Mouse (Mus musculus) ovary, postnatal 36 days (tissue): ENCODE data around the gene Nedd4.

Experiments used
- DNase-seq: peaks from one replicate; pipeline ENCODE4 v3.0.0; 2022; ENCODE audit warnings: low spot score, mixed read lengths

The Nedd4 gene

DNA sequence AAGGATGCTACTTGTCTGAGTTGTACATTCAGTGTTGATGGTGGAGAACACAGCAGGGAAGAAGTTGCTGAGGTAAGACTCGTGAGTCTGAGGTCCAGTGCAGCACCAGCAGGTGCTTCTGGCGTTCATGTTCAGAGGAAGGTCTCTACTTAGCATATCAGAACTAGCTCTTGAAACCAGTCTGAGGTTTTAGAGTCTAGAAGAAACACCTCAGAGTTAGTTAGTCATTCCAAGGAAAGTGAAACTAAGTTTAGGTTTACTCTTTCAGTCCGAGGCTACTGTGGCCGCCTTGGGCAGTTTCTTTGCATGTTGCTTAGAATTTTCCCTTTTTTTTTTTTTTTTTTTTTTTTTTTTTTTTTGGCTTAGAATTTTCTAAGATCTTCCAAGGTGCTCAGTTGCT is 16.6 kb downstream of the Nedd4 start:
- no peak for DNase-seq

DNA sequence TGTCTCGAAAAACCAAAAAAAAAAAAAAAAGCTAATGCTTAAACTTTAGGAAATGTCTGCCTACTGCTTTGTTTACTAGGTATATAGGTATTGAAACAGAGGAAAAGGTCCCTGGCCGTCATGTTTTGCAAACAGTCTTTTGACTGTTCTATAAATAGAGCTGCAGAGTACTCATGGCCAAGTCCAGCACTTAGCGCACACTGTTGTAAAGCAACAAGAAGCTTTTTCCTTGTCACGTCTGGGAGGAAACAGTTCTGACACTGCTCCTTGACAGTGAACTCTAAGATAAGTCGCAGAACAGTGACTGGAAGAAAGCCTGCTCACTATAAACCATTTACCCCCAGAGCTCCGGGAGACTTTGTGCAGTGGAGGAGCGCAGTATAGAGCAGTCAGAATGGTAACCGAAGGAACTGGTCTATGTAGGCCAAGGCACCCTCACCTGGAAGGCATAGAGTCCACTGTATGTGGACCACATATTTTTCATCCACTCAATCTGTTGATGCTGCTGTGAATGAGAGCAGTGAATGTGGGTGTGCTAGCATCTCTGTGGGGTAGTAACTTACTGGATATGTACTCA is 19.6 kb downstream of the Nedd4 start:
- DNase-seq, result no peak

DNA sequence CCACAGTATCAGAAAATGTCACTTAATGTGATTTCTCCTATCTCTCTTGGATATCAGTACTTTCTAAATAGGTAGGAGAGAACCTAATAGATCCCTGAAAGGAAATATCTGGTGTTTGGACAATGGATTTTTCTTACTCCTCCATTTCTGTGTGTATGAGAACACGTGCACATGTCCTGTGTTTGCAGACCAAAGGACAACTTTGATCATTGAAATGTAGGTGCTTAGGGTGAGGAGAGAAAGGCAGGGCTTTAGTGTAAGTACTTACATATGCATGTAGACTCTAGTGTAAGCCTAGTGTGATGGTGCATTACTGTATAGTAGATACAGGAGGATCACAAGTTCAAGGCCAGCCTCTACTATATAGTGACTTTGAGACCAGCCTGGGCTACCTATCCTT is 21.1 kb downstream of the Nedd4 start:
- DNase-seq, result no peak

DNA sequence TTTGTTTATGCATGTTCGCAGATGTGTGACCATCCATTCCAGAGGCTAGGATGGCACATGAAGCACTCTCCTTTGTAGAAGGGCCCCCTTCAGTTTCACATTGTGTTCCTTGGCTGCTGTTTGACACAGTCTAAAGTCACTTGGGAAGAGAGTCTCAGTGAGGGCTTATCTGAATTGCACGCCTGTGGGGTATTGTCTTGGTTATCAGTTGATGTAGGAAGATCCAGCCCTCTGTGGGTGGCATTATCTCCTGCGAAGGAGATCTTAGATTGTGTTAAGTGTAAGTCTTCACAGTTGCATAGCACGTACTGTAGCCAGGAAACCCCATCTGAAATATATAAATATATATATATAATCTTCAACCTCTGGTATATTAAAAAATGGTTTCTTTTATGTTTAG is 23.1 kb downstream of the Nedd4 start:
- DNase-seq, result no peak

DNA sequence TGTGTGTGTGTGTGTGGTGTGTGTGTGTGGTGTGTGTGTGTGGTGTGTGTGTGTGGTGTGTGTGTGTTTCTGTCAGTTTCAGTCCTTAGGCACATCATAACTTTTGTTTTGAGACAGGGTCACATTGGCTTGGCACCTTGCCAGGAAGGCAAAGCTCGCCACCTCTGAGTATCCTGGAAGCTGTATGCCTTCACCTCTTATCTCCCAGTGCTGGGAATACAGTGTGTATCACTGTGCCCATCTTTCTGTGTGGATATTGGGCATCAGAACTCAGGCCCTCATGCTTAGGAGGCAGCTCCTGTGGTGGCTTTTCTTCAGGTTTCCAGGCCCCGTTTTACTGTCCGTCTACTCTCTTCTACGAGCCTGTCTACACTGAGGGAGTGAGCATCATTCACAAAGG is 24.4 kb downstream of the Nedd4 start:
- DNase-seq, result peak; percentile 56

DNA sequence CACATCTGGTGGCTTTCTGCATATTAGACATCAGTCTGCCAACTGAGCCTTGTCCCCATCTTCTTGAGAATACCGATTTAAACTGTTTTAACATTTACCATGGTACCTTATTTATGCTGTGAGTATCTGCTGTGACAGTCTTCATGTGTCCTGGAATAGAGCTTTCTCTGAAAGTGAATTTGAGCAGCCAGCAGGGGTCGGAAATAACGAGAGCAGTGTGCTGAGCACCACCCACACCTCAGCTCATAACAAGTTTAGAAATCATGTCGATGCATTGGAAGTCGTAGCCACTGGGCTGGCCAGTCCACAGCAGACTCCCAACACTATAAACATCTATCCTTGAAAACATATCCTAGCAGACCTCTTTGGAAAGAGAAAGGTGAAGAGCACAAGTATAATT is 27.4 kb downstream of the Nedd4 start:
- no peak for DNase-seq

DNA sequence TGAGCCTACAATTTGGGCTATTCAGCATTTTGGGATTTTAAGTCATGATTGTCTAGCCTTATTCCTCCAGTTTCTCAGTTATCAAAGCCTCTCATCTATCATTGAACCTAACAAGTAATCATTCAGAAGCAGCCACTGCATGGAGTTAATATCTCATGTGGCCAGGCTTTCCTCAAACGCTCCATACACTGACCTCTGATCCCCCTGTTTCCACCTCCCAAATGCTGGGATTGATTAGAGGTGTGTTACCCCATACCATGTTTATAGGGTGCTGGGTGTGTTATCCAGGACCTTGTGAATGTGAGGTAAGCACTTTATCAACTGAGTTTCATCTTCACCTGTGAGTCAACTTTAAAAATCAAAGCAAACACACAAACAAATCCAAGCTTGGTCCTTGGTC is 28.7 kb downstream of the Nedd4 start:
- DNase-seq, result no peak

DNA sequence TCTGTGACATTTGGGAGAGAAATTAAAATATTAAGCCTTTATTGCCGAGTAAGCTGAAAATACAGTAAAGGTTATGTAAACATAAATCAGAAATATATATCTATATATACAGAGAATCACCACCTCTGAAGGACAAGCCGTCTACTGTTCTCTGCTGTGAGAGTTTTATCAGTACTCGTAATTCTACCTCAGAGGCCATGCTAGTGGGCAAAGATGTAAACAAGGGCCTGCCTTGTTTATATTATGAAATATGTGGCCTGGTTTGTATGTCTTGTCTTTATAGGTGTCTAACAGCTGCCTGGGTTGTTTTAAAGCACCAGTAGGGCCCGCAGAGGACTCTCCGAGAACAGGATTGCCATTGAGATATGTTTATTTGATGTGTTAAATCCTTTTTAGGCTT is 29.8 kb downstream of the Nedd4 start:
- no peak for DNase-seq

DNA sequence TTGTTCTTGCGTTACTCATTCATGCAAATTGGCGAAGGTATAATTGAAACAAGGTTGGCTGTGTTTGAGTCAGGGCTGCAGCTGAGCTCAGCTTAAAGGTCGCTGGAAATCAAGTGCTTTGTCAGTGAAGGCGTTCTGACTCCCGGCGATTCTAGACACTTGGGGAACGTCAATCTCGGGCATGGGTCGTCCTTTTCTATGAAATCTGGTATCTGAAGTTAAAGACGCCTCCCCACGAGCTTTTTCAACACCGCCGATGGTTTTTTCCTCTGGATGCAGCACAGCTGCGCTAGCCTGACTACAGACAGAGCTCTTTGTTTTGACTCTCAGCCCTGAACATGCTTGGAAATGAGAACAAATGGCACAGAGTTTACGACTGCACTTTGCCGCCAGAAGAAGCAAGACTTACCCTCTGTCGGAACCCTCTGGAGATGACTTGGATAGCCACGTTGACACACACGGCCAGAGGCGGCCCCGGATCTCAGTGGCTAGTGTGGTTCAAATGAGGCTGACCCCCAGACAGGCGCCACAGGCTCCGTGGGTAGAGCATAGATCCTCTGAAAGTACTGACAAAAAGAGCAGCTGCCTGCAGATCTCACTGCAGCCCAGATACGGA is 31.0 kb downstream of the Nedd4 start:
- DNase-seq, result peak; percentile 23

DNA sequence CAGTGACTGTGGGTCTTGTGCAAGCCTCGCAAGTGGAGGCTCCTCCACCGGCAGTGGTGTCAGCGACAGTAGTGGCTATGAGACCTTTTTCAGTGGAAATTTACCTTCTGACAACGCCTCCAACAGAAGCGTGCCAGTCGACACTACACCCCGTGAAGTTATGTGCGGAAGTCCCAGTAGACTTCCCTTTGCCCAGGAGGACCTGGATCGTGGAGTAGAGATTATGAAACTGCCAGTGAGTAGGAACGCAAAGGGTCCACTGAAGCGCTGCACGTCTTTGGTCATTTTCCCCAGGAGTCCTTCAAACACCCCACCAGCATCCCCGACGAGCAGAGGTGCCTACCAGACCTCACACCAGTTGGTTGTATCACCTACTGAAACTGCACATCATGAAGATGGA is 31.7 kb downstream of the Nedd4 start:
- no peak for DNase-seq

DNA sequence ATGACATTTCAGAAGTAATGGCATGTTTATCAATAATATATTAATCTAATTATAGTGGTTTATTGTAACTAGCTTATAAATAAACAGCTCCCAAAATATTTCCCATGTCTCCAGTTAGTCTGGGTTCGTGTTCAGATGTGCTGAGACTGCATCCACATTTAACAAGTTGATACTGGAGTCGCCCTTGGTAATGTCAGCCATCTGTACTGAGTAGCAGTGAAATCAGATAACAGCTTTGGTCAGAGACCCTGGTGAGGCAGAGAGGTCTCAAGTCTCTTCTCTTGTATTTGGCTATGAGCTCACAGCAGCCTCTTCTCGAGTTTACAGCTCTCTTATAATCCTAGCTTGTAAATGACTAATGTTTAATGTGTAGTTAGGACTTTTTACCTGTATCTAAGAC is 34.4 kb downstream of the Nedd4 start:
- DNase-seq, result no peak

DNA sequence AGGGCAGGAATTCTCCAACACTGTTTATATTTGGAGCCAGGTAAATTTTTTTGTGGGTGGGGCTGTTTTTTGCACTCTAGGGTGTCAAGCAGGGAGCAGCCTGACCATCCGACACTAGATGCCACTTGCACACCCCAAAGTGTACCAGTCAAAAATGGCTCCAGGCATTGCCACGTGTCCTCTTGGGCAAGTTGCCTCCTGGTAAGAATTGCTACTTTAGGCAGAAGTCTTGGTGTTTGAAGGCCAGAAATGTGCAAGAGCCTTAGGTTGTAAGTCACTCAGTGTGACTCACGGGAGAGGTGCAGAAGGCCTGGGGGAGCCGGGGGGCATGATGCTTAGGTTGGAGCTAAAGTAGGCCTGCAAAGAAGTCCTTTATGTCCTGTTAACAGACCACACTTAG is 35.6 kb downstream of the Nedd4 start:
- DNase-seq, result no peak

DNA sequence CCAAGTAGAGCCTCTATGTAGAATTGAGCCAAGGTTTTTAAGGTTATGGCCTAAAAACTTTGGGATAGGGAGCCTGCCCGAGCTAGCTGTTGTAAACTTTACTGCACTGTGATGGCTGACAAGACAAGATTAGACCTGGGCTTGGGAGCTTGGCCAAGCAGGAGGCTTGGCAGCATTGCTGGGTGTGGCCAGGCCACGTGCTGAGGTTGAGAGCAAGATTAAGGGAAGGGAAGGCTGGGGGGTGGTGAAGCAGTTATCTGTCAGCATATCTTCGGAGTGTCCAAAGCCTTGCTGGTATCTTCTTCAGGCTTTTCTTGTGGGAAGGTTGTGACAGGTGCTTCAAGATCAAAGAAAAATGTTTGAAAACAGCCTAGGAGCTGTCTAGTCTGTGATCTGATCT is 37.6 kb downstream of the Nedd4 start:
- no peak for DNase-seq

DNA sequence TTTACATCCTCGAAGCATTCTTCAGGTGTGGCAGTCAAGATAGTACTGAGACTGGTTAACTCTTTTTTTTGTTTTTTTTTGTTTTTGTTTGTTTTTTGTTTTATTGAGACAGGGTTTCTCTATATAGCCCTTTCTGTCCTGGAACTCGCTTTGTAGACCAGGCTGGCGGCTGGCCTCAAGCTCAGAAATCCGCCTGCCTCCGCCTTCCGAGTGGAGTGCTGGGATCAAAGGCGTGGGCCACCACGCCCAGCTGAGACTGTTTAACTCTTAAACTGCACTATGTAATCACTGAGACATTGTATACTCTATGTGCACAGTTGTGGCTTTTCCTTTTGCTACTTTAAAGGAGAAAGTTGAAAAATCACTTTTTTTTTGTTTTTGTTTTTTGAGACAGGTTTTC is 39.3 kb downstream of the Nedd4 start:
- DNase-seq, result no peak

DNA sequence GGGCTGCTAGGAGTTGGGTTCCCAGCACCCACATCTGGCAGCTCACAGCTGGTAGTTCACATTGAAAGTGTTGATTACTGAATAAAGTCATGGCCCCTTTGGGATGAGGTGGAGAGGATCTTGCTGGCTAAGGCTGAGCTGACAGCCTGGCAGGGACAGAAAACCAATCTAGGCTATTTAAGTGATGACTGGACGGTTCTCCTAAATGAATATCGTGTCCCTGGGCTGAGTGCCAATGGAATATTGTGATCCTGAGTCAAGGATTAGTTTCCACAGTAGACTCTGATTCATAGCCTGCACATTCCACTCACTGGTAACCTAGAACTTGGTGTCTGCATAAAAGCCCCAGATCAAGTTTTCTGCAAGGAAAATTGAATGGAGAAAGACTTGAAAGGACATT is 39.9 kb downstream of the Nedd4 start:
- DNase-seq, result peak; percentile 27

DNA sequence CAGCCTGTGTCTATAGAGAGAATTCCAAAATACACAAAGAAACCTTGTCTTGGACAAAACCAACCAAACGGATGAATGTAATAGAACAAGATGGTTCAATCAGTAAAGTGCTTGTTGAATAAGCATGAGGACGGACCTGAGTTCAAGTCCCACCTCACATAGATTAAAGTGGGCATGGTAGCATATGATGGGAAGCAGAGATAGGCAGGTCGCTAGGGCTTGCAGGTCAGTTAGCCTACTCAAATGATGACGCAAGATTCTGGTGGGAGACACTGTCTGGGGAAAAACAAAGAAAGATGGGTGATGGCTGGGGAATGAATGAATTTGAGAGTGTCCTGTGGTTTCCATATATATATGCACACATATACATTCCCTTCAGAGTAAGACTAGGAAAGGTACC is 41.0 kb downstream of the Nedd4 start:
- no peak for DNase-seq

DNA sequence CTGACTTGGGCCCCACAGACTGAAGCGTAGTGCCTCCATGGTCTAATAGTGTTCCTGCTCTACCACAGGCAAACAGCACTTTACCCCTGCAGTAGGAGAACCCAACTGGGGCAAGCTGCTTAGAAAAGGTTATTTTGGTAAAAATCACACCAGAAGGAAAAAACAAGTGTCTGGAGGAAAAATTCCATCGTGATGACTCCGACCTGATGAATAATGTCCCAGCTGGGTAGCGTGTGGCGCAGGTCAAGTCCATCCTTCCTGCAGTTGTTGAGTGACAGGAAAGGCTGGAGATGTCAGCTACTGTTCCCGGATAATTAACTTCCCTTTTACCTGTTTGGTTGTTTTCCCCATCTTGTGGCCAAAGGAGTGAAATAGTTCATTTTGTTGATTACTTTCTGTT is 41.6 kb downstream of the Nedd4 start:
- no peak for DNase-seq

DNA sequence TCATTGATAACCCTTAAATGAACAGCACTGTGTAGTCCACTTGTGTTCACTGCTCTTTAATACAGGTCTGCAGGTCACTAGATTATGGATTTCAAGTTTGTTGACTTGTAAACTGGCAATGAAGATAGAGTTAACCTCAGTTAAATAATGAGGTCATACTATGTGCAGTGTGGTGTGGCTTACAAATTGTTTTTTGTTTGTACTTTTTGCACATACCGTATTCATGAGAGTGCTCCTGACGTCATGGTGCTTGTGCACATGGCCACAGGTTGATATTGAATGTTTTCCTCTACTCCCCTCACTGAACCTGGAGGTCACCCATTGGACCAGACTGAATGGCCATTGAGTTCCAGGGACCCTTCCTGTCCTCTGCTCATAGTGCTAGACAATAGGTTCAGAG is 43.1 kb downstream of the Nedd4 start:
- DNase-seq, result no peak

DNA sequence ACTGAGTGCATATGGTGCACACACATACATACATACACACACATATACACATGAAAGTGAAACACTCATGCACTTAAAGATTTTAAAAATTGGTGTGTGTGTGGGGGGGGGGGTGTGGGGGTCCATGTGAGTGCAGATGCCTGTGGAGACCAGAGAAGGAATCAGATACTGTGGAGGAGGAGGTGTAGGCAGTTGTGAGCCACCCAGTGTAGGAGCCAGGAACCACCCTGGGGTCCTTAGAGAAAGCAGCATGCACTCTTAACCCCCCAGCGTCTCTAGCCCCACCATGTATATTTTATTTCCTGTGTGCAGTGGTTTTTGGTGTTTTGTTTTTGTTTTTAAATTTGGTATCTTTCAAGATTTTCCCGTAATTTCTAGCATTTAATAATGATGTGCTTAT is 45.9 kb downstream of the Nedd4 start:
- no peak for DNase-seq

DNA sequence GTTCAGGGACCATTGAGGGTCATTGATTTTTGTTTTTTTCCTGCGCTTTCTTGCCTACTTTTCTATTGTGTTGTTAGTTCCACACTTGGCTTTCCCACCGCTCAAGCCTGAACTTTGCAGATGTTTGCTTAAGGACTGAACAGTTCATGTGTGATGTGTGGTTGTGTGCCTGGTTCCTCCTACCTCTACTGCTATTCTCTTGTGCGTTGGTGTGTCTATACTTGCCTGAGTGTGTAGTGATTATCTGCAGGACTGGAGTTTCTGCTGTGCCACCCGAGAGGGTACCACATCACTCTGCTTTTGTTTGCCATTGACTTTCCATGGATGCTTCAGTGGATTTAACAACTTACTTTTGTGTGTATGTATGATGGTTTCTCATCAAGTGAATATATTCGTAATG is 46.5 kb downstream of the Nedd4 start:
- no peak for DNase-seq

DNA sequence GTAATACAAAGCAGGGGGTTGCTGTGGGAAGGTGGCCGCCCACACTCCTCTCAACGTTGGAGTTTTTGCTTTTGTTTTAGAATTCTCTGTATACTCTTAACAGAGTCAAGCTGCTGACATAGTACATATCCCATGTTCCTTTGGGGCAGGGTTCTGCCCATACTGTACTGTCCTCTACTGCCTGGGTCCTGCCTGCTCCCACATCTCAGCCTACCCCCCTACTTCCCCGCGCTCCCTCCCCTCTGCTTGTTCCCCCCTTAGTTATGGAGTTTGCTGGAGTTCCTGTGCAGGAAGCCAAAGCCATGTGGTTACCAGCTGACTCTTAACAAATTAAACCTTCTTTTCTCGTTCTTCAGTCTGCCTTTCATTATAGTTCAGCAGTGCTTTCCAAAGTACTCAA is 47.9 kb downstream of the Nedd4 start:
- DNase-seq, result no peak

DNA sequence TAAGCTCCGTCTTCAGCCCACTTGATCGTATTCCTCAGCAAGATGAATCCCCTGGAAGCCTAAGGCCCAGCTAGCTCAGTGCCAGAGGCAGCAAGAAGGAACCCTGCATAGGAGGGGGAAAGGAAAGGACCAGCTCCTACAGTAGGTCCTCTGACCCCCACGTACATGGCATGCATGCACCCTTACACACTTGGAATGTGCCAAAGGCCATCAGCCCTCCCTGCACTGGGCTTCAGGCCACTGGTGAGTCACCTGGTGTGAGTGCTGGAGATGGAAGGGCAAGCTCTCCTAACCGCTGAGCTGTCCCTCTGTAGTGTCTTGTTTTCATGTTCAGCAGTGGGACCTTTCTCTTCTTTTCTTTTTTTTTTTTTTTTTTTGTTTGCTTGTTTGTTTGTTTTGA is 52.8 kb downstream of the Nedd4 start:
- DNase-seq, result no peak

DNA sequence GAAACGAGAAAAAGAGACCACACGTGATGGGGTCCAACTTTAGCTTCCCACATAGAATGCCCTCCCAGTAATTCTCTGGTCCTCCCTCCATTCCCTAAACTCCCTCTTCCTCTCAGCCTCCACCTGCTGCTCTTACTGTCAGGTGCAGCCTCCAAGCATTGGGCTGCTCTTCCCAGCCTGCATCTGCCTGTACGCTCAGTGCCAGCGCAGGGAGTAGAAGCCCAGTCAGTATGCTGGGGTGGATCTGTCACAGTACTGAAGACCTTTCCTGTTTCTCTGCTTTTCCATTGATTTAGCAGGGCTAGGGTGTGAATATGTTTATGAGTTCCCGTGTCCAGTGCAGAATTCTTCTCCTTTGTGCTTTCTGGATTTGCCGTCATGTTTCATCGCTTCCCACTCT is 54.1 kb downstream of the Nedd4 start:
- no peak for DNase-seq

DNA sequence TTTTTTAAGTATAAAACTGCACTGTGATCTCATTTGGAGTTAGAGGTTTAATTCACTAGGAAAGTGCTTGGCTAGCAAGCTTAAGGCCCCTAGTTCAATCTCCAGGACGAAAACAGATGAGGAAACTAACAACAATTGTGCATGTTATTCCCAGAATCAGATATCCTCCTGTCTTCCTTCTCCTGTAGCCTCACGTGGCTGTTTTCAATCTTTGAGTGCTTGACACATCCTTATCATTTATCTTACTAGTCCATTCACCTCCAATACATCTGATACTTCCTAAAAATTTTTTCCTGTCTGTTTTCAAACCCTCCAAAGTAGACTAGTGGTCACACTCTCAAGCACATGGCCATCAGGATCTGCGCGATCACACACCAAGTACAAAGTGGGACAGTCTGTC is 57.0 kb downstream of the Nedd4 start:
- DNase-seq, result no peak

DNA sequence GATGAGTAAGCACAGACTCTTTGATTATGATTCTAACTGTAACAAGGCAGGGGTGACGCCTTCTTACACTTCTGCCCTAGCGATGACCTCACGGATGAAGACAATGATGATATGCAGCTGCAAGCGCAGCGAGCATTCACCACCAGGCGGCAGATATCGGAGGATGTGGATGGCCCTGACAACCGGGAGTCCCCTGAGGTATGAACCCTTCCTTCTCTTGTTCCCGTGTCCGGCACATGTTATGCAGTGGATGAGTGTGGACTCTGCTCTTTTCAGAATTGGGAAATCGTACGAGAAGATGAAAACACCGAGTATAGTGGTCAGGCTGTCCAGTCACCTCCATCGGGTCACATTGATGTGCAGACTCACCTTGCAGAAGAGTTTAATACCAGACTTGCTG is 59.1 kb downstream of the Nedd4 start:
- DNase-seq, result no peak
